Mouse (Mus musculus): ENCODE measurements around the gene Ndufaf2. TPM values are rescaled to one million over a fixed set of nuclear protein-coding genes. Genes with fewer than 3 reads are reported as not detected.
A peak's percentile ranks its signal among the peaks of the same experiment; 100 is the strongest.

Ndufaf2 gene
- total and polyA plus RNA-seq, 3 experiments, result 13.7 to 55.8 (median 23.6) TPM

DNA sequence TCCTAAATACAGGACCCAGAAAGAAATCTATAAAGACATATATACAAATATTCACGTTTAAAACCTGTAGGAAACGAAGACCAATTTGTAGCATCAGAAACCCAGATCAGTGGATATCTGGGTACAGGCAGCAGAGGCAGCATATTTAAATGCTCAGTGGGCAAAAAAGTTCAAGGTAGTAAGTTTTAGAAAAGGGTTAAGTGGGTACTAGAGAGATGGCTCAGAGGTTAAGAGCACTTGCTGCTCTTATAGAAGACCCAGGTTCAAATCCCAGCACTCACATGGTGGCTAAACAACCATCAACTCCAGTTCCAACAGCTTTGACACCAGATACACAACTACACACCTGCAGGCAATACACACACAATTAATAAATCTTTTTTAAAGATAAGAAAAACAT lies 1.3 kb downstream of the Ndufaf2 start:
- DNase-seq (ENCODE audit: low spot score), result no peak
- Histone ChIP-seq H3K4me1 (ENCODE audit: insufficient read depth, low read depth, low read length) (peaks cover 9% of the 10 kb centered on the region), H3K9me3 (replicated peaks) (no peaks in the 10 kb centered on the region), H3K27me3 (ENCODE audit: insufficient read depth, low read length) (no peaks in the 10 kb centered on the region), H3K4me3 (ENCODE audit: low read depth, low read length) (no peak overlapping the region), H3K36me3 (replicated peaks) (peaks cover 22% of the 10 kb centered on the region)
- ATAC-seq (ENCODE audit: extremely low read depth, insufficient number of reproducible peaks, low FRiP score, poor library complexity, severe bottlenecking), result no peak
- TF ChIP-seq GATA1 (IDR thresholded peaks at IDR 0.05; ENCODE audit: borderline replicate concordance, low read length), result no peak
- TF ChIP-seq TAL1 (conservative IDR thresholded peaks at IDR 0.05; ENCODE audit: low read depth, low read length), result no peak
- TF ChIP-seq POLR2AphosphoS5 (IDR thresholded peaks at IDR 0.05; ENCODE audit: insufficient replicate concordance, low read depth, low read length), result no peak
- no peak for TF ChIP-seq GATA2 (IDR thresholded peaks at IDR 0.05; ENCODE audit: borderline replicate concordance, low read depth, low read length)
- no peak for TF ChIP-seq CTCF (IDR thresholded peaks at IDR 0.05; ENCODE audit: low read depth, low read length)

DNA sequence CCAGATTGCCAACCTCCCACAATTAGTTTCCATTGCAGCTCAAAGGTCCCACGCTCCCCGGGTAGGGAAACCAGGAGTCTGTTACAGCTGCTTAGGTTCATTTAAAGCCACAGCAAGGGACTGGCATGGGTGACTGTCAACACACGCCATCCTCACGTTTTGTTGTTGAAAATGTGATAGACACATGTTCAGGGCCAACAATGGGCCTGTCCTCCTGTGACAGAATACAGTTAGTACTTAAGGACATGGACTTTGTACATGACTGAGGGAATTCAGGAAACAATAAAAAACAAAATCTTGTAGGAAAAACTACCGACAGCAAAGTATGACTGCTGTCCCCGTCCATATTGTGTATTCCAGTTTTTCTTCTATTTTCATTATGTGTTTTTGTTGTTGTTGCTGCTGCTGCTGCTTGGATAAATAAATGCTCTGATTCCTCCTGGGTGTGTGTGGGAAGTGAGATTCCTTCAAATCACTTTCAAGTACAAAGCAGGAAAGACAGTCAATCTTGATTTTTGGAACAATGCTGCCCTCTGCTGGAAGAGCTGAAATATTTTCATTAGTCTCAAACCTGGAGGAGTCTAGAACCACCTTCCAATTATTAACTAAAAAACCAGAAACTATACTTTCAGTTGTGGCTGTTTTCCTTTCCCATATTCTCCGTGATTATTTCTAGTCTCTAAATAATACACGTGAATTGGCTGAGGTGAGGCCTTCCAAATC lies 5.6 kb downstream of the Ndufaf2 start:
- ATAC-seq (ENCODE audit: extremely low read depth, insufficient number of reproducible peaks, low FRiP score, poor library complexity, severe bottlenecking) (no peak), DNase-seq (ENCODE audit: low spot score) (no peak)

DNA sequence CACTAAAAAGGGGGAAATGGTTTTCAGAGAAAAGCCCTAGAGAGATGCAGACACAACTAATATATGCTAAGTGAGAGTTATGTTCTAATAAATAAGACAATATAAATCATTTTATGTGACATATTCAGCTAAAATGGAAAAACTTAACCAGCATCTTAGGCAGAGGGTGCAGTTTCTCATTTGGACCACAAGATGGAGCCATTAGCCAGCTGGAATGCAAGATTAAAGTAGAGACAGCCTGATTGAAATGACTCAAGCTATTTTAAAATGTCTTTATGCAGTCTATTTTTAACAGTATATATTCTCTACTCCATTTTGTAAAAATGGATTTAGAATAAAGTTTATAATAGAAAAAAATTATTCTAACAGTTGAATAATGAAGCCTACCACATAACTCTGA lies 6.6 kb downstream of the Ndufaf2 start:
- ATAC-seq (ENCODE audit: extremely low read depth, insufficient number of reproducible peaks, low FRiP score, poor library complexity, severe bottlenecking) (peak; percentile 28; the same call in 1 of the 2 replicates), DNase-seq (ENCODE audit: low spot score) (no peak)
- Histone ChIP-seq H3K9me3 (replicated peaks) (no peaks in the 10 kb centered on the region), H3K27me3 (ENCODE audit: insufficient read depth, low read length) (no peaks in the 10 kb centered on the region), H3K36me3 (replicated peaks) (peaks cover 15% of the 10 kb centered on the region), H3K4me1 (ENCODE audit: insufficient read depth, low read depth, low read length) (no peaks in the 10 kb centered on the region), H3K4me3 (ENCODE audit: low read depth, low read length) (no peak overlapping the region)
- TF ChIP-seq CTCF (IDR thresholded peaks at IDR 0.05; ENCODE audit: low read depth, low read length) (peak; percentile 76), GATA2 (IDR thresholded peaks at IDR 0.05; ENCODE audit: borderline replicate concordance, low read depth, low read length) (no peak), GATA1 (IDR thresholded peaks at IDR 0.05; ENCODE audit: borderline replicate concordance, low read length) (no peak), TAL1 (conservative IDR thresholded peaks at IDR 0.05; ENCODE audit: low read depth, low read length) (no peak), POLR2AphosphoS5 (IDR thresholded peaks at IDR 0.05; ENCODE audit: insufficient replicate concordance, low read depth, low read length) (no peak)

More for the DNA sequence above, 5.6 kb downstream of the Ndufaf2 start:
- no peaks in the 10 kb centered on the region for H3K9me3 ChIP-seq (replicated peaks)
- no peak overlapping the region for H3K4me3 ChIP-seq (ENCODE audit: low read depth, low read length)
- H3K36me3 ChIP-seq (replicated peaks), result peaks cover 11% of the 10 kb centered on the region
- TF ChIP-seq CTCF (IDR thresholded peaks at IDR 0.05; ENCODE audit: low read depth, low read length) (0 out of 2 replicates have a peak, but pooled peaks have one; percentile 17), GATA1 (IDR thresholded peaks at IDR 0.05; ENCODE audit: borderline replicate concordance, low read length) (no peak)
- peaks cover 1% of the 10 kb centered on the region; the same call in 1 of the 2 replicates for H3K4me1 ChIP-seq (ENCODE audit: insufficient read depth, low read depth, low read length)
- H3K27me3 ChIP-seq (ENCODE audit: insufficient read depth, low read length), result no peaks in the 10 kb centered on the region

DNA sequence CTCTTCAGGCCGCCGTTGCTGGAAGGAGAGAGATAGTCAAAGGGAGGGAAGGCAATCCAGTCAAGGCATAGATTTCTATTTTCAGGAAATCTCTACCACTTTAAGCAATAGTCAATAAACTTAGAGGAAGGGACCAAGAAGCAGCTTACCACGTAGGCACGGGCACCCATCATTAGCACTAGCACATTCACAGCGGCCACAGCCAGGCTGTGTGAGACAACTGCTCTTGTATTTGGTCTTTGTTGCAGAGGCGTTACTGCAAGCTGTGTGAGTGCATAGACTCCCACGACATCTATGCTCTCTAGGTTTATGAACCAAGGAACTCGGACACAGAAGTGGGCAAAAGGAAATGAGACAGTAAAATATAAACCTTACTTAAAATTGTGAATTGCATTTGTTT lies 14.3 kb downstream of the Ndufaf2 start:
- no peak overlapping the region for H3K4me3 ChIP-seq (ENCODE audit: low read depth, low read length)
- H3K9me3 ChIP-seq (replicated peaks), result no peaks in the 10 kb centered on the region
- H3K4me1 ChIP-seq (ENCODE audit: insufficient read depth, low read depth, low read length), result no peaks in the 10 kb centered on the region
- TF ChIP-seq POLR2AphosphoS5 (IDR thresholded peaks at IDR 0.05; ENCODE audit: insufficient replicate concordance, low read depth, low read length) (no peak), CTCF (IDR thresholded peaks at IDR 0.05; ENCODE audit: low read depth, low read length) (no peak), GATA1 (IDR thresholded peaks at IDR 0.05; ENCODE audit: borderline replicate concordance, low read length) (no peak), TAL1 (conservative IDR thresholded peaks at IDR 0.05; ENCODE audit: low read depth, low read length) (no peak), GATA2 (IDR thresholded peaks at IDR 0.05; ENCODE audit: borderline replicate concordance, low read depth, low read length) (no peak)
- DNase-seq (ENCODE audit: low spot score) (no peak), ATAC-seq (ENCODE audit: extremely low read depth, insufficient number of reproducible peaks, low FRiP score, poor library complexity, severe bottlenecking) (no peak)
- peaks cover 13% of the 10 kb centered on the region for H3K36me3 ChIP-seq (replicated peaks)
- H3K27me3 ChIP-seq (ENCODE audit: insufficient read depth, low read length), result no peaks in the 10 kb centered on the region

DNA sequence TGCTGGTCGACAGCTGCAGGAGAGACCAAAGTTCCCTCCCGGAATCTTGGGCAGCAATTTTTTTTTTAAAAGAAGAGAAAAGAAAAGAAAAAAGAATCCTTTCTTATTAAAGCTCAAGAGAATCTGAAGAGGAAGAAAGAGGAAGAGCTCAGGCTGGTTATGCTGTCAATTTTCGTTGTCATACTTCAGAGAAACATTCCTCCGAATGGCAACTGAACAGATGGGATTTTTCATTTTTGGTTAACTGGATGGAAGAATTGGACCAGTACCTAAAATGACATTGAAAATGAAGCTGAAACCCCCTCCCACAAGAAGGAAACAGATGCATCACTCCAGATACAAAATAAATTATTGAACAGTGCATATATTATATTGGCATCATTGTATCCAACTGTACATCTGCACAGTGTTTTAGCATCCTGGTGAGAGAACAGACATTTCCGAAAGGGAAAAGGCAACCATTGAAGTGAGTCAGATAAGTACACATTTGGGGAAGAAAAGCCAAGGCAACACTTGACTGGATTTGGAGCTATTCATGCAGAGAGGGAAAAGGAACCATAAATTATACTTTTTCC lies 19.9 kb downstream of the Ndufaf2 start:
- TF ChIP-seq POLR2AphosphoS5 (IDR thresholded peaks at IDR 0.05; ENCODE audit: insufficient replicate concordance, low read depth, low read length) (no peak), GATA2 (IDR thresholded peaks at IDR 0.05; ENCODE audit: borderline replicate concordance, low read depth, low read length) (no peak), TAL1 (conservative IDR thresholded peaks at IDR 0.05; ENCODE audit: low read depth, low read length) (no peak), CTCF (IDR thresholded peaks at IDR 0.05; ENCODE audit: low read depth, low read length) (no peak), GATA1 (IDR thresholded peaks at IDR 0.05; ENCODE audit: borderline replicate concordance, low read length) (no peak)
- H3K4me3 ChIP-seq (ENCODE audit: low read depth, low read length), result no peak overlapping the region
- H3K27me3 ChIP-seq (ENCODE audit: insufficient read depth, low read length), result no peaks in the 10 kb centered on the region
- no peak for ATAC-seq (ENCODE audit: extremely low read depth, insufficient number of reproducible peaks, low FRiP score, poor library complexity, severe bottlenecking)
- peaks cover 8% of the 10 kb centered on the region for H3K36me3 ChIP-seq (replicated peaks)
- H3K9me3 ChIP-seq (replicated peaks), result no peaks in the 10 kb centered on the region
- no peak for DNase-seq (ENCODE audit: low spot score)
- no peaks in the 10 kb centered on the region for H3K4me1 ChIP-seq (ENCODE audit: insufficient read depth, low read depth, low read length)

DNA sequence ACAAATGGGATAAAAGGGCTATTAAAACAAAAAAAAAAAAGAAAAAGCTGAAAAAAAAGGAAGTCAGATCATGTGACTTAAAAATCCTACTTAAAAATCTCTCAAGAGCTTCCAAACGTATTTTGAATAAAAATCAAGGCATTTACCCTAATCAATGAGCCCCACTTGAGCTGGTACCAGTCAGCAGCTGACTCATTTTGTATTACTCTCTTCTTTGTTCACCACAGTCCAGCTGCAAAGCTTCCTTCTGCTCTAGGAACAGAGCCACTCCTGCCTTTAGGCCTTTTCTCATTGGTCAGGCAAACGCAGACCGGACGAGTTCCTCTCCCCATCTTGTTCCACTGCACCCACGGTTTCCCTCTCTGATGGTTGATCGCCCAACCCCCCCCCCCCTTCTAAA lies 22.8 kb downstream of the Ndufaf2 start:
- H3K4me3 ChIP-seq (ENCODE audit: low read depth, low read length), result no peak overlapping the region
- no peak for ATAC-seq (ENCODE audit: extremely low read depth, insufficient number of reproducible peaks, low FRiP score, poor library complexity, severe bottlenecking)
- no peak for TF ChIP-seq CTCF (IDR thresholded peaks at IDR 0.05; ENCODE audit: low read depth, low read length)
- H3K27me3 ChIP-seq (ENCODE audit: insufficient read depth, low read length), result no peaks in the 10 kb centered on the region
- H3K4me1 ChIP-seq (ENCODE audit: insufficient read depth, low read depth, low read length), result no peaks in the 10 kb centered on the region
- no peak for DNase-seq (ENCODE audit: low spot score)
- peaks cover 6% of the 10 kb centered on the region for H3K36me3 ChIP-seq (replicated peaks)
- no peaks in the 10 kb centered on the region for H3K9me3 ChIP-seq (replicated peaks)
